Mouse (Mus musculus) cortical plate, adult 2 months (tissue): ENCODE results near the gene Serp2.

Experiments used
- CTCF ChIP-seq: fragments of 200-500 bp; IDR thresholded peaks from 2 replicates; pipeline ENCODE4 v1.5.1; 2011; ENCODE audit warnings: mild to moderate bottlenecking, control low read depth, low read length; ENCODE audit not compliant: insufficient read depth; ENCODE audit errors: extremely low read depth
- POLR2A ChIP-seq: fragments of 200-500 bp; IDR thresholded peaks from 2 replicates; pipeline ENCODE4 v1.6.1; 2011; ENCODE audit warnings: mild to moderate bottlenecking, low read length, control low read depth; ENCODE audit not compliant: insufficient read depth; ENCODE audit errors: extremely low read depth

- no peak for TF ChIP-seq POLR2A
- TF ChIP-seq CTCF = no peak
These were observed 33.4 kb upstream of the Serp2 start for GRCm38 (mm10) chr14:76590134-76590533.
